Mouse (Mus musculus) intestine, embryonic 15.5 days (tissue): ENCODE results near the gene Gnat3. TPM values are rescaled to one million over a fixed set of nuclear protein-coding genes. Genes with fewer than 3 reads are reported as not detected.

Source experiments
- ATAC-seq: fragments of 200-750 bp; cut with Nextera tagmentation; 2 replicates; pipeline ENCODE4 v1.8.0; 2017; ENCODE audit warnings: moderate TSS enrichment, moderate library complexity
- H3K27ac ChIP-seq: fragments of 300-500 bp; sonication (generic); 2 replicates; pipeline ENCODE4 v1.5.1; 2015; ENCODE audit warnings: mild to moderate bottlenecking, inconsistent platforms
- H3K27me3 ChIP-seq: fragments of 300-500 bp; sonication (generic); replicated peaks from 2 replicates; pipeline ENCODE4 v1.6.1; 2015; ENCODE audit warnings: inconsistent platforms
- H3K36me3 ChIP-seq: fragments of 300-500 bp; sonication (generic); 2 replicates; pipeline ENCODE4 v1.6.1; 2015; ENCODE audit warnings: inconsistent platforms
- H3K4me1 ChIP-seq: fragments of 300-500 bp; sonication (generic); replicated peaks from 2 replicates; pipeline ENCODE4 v1.6.1; 2015; ENCODE audit warnings: inconsistent platforms
- H3K4me2 ChIP-seq: fragments of 300-500 bp; sonication (generic); replicated peaks from 2 replicates; pipeline ENCODE4 v1.6.1; 2015; ENCODE audit warnings: mild to moderate bottlenecking, inconsistent platforms
- H3K4me3 ChIP-seq: fragments of 300-500 bp; sonication (generic); replicated peaks from 2 replicates; pipeline ENCODE4 v1.5.1; 2015; ENCODE audit warnings: inconsistent platforms
- H3K9ac ChIP-seq: fragments of 300-500 bp; sonication (generic); 2 replicates; pipeline ENCODE4 v1.6.1; 2015; ENCODE audit warnings: inconsistent platforms
- H3K9me3 ChIP-seq: fragments of 300-500 bp; sonication (generic); 2 replicates; pipeline ENCODE4 v1.6.1; 2016; ENCODE audit warnings: inconsistent platforms
- WGBS: fragments of 180-500 bp; shearing (Covaris S2); methylation state at CpG from one replicate; pipeline ENCODE4 v1.1.7; 2015; 5-methylcytosine and 5-hydroxymethylcytosine counted together
- polyA plus RNA-seq: library from polyadenylated mRNA; unstranded; fragments of >200 nt; fragmentation: Nextera tagmentation; extraction: Ambion mirVana; gene quantifications from 2 replicates; pipeline ENCODE4 v1.2.1, GENCODE M21; 2015

Gnat3 gene
- polyA plus RNA-seq, 1 experiment from 2014 or later: not detected

DNA sequence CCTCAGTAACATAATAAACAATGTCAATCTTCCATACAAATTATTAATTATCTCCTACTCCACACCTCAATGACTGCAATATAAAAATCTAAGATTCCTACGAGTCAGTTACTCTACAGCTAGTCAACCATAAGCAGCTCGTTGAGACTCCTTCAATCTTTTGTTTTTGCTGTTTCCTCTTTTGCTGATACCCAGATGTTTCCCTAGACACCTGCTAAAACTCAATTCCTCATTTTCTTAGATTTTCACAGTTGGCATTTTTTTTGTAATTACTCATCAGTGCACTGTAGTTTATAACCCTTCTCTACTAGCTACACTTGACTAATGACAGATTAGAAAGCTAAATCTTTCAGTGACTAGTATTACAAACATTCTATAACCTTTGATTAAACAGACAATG lies 50.8 kb downstream of the Gnat3 start:
- H3K27ac ChIP-seq: no peak overlapping the region
- no peaks in the 10 kb centered on the region for H3K36me3 ChIP-seq
- whole genome bisulfite sequencing: 57% methylated on average over 2 of the region's 2 CpGs
- no peak overlapping the region for H3K4me3 ChIP-seq
- H3K9me3 ChIP-seq: no peaks in the 10 kb centered on the region
- H3K4me1 ChIP-seq: no peaks in the 10 kb centered on the region
- H3K9ac ChIP-seq: no peak overlapping the region
- no peaks in the 10 kb centered on the region for H3K27me3 ChIP-seq
- no peak overlapping the region for H3K4me2 ChIP-seq
- ATAC-seq: no peak

- Histone ChIP-seq H3K4me2 (no peak overlapping the region), H3K4me3 (no peak overlapping the region), H3K36me3 (no peaks in the 10 kb centered on the region), H3K27me3 (no peaks in the 10 kb centered on the region), H3K4me1 (no peaks in the 10 kb centered on the region), H3K27ac (no peak overlapping the region), H3K9me3 (no peaks in the 10 kb centered on the region), H3K9ac (no peak overlapping the region)
- no peak for ATAC-seq
- 89% methylated on average over 4 of the region's 4 CpGs for WGBS
These were observed 52.0 kb downstream of the Gnat3 start for GRCm38 (mm10) chr5:18014209-18014829.

- Histone ChIP-seq H3K4me3 (no peak overlapping the region), H3K27me3 (no peaks in the 10 kb centered on the region), H3K27ac (no peak overlapping the region), H3K4me1 (no peaks in the 10 kb centered on the region), H3K9ac (no peak overlapping the region), H3K4me2 (no peak overlapping the region), H3K36me3 (no peaks in the 10 kb centered on the region), H3K9me3 (no peaks in the 10 kb centered on the region)
- ATAC-seq: no peak
These were observed 61.0 kb downstream of the Gnat3 start for GRCm38 (mm10) chr5:18023347-18023746.

- Histone ChIP-seq H3K27me3 (no peaks in the 10 kb centered on the region), H3K27ac (no peak overlapping the region), H3K4me3 (no peak overlapping the region), H3K36me3 (no peaks in the 10 kb centered on the region), H3K4me2 (no peak overlapping the region), H3K4me1 (no peaks in the 10 kb centered on the region), H3K9me3 (no peaks in the 10 kb centered on the region), H3K9ac (no peak overlapping the region)
- no peak for ATAC-seq
- WGBS: 87% methylated on average over 3 of the region's 3 CpGs
These were observed 65.2 kb downstream of the Gnat3 start for GRCm38 (mm10) chr5:18027531-18027930.

GRCm38 (mm10) chr5:18035848-18036638 lies 73.7 kb downstream of the Gnat3 start:
- H3K9me3 ChIP-seq: no peaks in the 10 kb centered on the region
- ATAC-seq: peak; percentile 41; the same call in 1 of the 2 replicates
- H3K4me1 ChIP-seq: no peaks in the 10 kb centered on the region
- no peaks in the 10 kb centered on the region for H3K27me3 ChIP-seq
- no peak overlapping the region for H3K4me2 ChIP-seq
- no peak overlapping the region for H3K9ac ChIP-seq
- H3K27ac ChIP-seq: no peak overlapping the region
- WGBS: 78% methylated on average over 14 of the region's 14 CpGs
- H3K36me3 ChIP-seq: no peaks in the 10 kb centered on the region
- no peak overlapping the region for H3K4me3 ChIP-seq

GRCm38 (mm10) chr5:18043022-18043421 lies 80.7 kb downstream of the Gnat3 start:
- WGBS: 8% methylated on average over 2 of the region's 2 CpGs
- no peaks in the 10 kb centered on the region for H3K9me3 ChIP-seq
- ATAC-seq: peak; percentile 34; the same call in 1 of the 2 replicates

DNA sequence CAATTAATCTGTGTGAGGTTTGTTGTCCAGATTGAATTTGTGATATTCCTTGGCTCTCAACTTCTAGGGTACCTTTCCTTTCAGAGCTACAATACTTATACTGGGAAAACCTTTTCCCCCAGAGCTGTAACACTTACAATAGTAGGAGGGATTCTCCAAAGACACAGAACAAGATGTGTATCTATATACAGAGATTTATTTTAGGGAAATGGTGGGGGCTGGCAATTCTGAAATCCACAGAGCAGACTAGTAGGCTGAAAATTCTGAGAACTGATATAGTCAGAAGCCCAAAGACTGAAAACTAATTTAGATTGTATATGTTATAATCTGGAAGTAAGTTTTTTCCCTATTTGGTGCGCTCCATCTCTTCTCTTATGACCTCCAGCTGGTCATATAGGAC lies 86.5 kb downstream of the Gnat3 start:
- Histone ChIP-seq H3K9ac (no peak overlapping the region), H3K4me2 (no peak overlapping the region), H3K4me1 (no peaks in the 10 kb centered on the region), H3K27ac (no peak overlapping the region), H3K9me3 (no peaks in the 10 kb centered on the region), H3K36me3 (no peaks in the 10 kb centered on the region), H3K4me3 (no peak overlapping the region), H3K27me3 (no peaks in the 10 kb centered on the region)
- ATAC-seq: no peak
- WGBS: 93% methylated on average over 1 of the region's 1 CpGs

More at GRCm38 (mm10) chr5:18043022-18043421, 80.7 kb downstream of the Gnat3 start:
- Histone ChIP-seq H3K4me2 (no peak overlapping the region), H3K9ac (no peak overlapping the region), H3K4me1 (no peaks in the 10 kb centered on the region), H3K27me3 (no peaks in the 10 kb centered on the region), H3K36me3 (no peaks in the 10 kb centered on the region), H3K27ac (no peak overlapping the region), H3K4me3 (no peak overlapping the region)

- Histone ChIP-seq H3K9me3 (no peaks in the 10 kb centered on the region), H3K27me3 (no peaks in the 10 kb centered on the region), H3K9ac (no peak overlapping the region), H3K36me3 (no peaks in the 10 kb centered on the region), H3K4me3 (no peak overlapping the region), H3K4me1 (no peaks in the 10 kb centered on the region), H3K4me2 (no peak overlapping the region), H3K27ac (no peak overlapping the region)
- 81% methylated on average over 2 of the region's 2 CpGs for WGBS
- no peak for ATAC-seq
These were observed 93.0 kb downstream of the Gnat3 start for GRCm38 (mm10) chr5:18055323-18055722.

Other genes starting within 250 kb of the Gnat3 start
- gene Cd36, start 73.7 kb upstream of the Gnat3 start, polyA plus RNA-seq: 31.6 and 32.8 TPM in 2 replicates